Mouse (Mus musculus) natural killer cell, adult 2 months (primary cell): ENCODE results near the gene Trim44.

Experiments used
- DNase-seq, 2 experiments: peaks; one replicate each; pipeline ENCODE4 v3.0.0; 2022; ENCODE audit warnings: low spot score in 2 of 2

Gene Trim44

DNA sequence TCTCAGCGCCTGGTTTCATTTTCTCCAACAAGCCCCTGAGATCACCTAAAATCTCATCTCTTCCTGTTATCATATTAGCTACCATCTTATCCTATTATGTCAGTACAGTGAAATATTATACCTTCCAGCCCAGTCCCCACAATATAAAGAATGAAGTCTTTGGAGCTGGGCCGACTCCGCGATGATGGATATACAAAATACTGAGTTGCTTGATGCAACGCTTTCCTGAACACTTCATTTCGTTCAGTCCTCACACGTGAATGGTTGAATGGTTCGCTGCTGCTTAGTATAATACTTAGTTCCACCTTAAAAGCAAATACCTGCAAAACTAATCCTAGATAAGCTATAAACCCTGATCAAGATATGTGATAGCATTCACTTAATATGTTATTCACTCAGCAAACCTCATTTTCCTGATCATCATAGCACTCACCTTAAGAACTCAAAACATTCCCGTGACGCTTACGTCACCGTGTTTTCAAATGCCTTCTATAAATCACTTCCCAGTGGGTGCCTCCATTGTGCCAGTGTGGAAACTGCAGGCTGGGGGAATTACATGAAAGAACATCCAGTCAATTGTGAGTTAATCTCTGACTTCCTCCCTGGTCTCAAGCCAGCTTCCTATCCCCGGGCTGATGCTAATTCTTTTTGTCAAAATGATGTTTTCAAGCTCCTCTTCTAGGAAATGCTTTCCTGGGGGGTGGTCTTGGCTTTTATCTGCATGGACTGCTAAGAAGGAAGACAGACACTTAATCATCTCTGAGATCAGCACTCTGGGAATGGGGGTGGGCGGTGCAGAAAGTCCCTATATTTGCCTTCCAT, at the start of gene Trim44:
Gene Trim44, minus strand, starts transcription at position 466 of the 822 bp plus-strand sequence.
- no peak for DNase-seq

DNA sequence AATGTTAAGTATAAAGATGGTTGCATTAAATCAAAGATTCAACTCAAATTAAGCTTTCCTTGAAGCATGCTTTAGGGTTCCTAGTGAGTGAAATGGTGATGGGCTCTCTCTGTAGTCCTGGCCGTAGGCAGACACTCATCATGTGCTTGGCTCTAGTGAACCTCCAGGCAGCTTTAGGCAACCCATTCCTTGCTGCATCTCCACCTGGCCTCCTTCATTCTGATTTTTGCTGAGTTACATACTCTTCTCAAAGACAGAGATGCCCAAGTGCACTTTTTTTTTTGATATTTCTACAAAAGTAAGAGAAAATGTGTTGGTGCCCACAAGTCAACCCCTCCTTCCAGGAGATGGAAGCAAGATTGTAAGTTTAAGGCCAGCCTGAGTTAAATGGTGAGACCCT, 47.5 kb upstream of the Trim44 start:
- no peak for DNase-seq

DNA sequence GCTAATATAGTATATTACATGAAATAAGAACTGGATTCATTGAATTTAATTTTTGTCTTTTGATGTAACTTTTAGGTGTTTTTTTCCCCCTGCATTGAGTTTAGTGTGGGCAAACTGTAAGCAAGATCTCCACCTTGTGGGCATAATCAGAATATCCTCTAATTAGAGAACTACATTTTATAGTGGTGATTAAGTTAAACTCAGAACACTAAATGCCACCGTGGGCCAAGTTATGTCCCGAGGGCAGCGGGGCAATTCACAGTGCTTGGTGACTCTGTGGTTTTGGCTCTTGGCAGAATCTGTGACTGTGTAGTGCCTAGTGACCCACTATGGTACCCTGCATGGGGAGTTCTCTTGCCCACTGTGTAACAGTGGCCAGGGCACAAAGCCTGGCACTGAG, 45.8 kb upstream of the Trim44 start:
- DNase-seq: no peak

DNA sequence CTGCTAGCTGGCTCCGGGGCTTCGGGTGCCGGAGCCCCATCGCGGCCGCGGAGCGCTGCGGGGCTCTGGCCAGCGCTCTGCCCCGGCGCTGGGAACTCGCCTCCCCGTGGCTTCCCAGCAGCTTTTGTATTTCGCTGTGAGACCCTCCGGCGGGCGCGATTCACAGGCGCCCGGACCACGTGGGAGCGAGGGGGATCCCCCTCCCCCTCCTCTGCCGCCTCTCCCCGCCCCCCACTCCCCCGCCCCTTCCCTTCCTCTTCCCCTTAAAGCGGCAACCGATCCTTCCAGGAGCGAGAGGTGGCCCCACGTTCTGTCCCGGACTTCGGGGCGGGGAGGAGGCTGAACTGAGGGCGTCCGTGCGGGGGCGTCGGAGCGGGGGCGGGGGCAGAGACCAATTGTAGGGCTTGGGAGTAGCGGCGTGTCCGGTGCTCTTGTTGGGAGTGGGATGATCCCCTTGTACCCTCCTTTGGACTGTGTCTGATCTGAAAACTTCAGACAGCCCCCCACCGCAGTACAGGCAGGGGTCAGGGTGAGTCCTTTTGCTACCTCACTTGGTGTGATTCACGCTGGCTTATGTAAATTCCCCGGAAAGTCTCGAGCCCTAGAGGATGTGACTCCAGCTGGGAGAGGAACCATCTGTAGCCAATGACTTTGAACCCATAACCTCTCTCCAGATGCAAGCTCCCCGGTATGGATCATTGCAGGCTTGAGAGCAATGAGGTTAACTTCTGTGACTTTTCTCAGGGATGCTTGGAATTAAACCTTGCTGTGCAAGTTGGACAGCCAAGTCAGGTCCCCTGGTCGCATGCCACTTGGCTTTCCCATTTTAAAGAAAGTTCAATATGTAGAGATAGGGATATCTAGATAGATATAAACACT, 44.3 kb upstream of the Trim44 start, which contains the start of gene Fjx1:
Gene Fjx1, minus strand, starts transcription at position 829 of the 879 bp plus-strand sequence.
- DNase-seq: no peak

GRCm38 (mm10) chr2:102450761-102451670, 43.4 kb upstream of the Trim44 start:
- peak in 1 of 2 experiments; percentile 9 for DNase-seq

- DNase-seq: no peak
These were observed 42.7 kb upstream of the Trim44 start for GRCm38 (mm10) chr2:102450248-102450760.

GRCm38 (mm10) chr2:102449630-102450247, 42.1 kb upstream of the Trim44 start:
- DNase-seq: no peak

DNA sequence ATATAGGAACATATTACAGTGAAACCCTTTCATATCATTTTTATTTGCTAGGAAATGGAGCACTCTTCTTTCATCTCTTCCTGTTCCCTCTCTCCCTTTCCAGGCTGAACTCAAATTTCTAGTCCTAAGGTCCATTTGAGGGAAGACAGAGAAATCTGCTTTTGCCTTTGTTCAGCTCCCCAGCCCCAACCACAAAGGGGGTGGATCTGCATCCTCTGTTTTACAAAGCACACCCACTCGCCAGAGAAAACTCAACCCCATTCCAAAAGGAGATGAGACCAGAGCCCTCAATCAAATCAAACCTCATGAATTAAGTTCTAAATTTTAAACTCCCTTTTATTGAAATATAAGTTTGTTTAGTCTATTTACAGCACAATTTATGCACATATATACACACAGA, 41.4 kb upstream of the Trim44 start:
- no peak for DNase-seq

- DNase-seq: no peak
These were observed 40.2 kb upstream of the Trim44 start for GRCm38 (mm10) chr2:102447831-102448230.

DNA sequence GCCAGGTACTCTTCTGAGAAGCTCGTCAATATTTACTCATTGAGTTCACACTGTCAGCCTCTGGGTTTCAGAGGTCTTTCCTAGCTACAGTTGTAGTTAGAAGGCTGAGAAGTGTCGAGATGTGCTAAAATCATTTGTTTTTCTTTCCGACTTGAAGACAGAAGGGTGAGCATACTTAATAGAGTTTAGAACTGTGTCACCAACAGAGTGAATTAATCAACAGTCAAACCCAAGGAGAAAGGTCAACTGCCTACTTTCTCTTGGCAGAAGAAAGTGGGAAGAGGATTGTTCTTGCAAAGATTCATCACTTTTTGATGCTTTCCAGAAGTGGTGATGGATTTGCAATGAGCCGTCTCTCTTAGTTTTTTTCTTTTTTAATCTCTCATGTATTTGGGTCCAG, 39.2 kb upstream of the Trim44 start:
- no peak for DNase-seq

DNA sequence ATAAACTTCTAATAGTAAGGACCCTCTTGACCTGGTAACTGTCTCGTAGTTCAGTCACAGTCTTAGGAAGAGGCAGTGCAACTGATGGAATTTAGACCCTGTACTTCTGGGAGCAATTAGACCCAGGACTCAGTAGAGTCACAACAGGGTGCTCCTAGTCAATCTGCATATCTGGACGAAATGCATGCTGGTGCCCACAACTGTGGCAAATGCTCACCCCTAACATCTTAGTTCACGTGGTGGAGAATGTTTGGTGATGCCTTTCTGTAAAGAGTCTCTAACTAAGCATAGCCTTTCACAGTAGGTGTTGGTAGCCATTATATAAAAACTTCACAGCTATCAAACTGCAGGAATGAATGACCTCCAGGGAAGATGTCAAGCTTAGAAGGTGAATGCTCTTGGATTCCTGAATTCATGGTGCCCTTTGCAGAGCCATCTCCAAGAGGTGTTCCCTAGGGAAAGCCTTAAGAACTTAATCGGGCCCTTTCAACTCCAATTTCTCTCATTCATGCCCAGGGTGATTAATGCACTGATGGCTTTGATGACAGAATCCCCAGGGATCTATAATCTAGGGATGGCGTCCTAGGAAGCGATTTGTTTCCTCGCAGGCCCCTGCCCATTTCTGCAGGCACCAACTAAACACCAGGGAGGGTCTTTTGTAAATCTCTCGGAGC, 29.9 kb upstream of the Trim44 start:
- no peak for DNase-seq

DNA sequence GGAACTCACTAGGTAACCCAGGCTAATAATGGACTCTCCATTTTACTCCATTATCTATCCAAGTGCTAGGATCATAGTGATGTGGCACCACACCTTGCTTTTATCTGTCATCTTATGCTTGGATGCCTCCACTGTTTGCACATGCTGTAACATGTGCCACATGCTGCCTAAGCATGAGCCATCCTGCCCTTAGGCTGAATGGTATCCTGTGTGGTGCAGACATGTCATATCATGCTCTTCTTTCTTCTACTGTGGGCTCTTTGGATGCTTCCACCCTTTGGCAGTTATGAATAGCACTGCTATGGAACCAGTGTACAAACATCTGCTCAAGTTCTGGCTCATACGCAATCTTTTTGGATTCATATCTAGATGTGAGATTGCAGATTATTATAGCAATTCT, 26.3 kb upstream of the Trim44 start:
- no peak for DNase-seq

DNA sequence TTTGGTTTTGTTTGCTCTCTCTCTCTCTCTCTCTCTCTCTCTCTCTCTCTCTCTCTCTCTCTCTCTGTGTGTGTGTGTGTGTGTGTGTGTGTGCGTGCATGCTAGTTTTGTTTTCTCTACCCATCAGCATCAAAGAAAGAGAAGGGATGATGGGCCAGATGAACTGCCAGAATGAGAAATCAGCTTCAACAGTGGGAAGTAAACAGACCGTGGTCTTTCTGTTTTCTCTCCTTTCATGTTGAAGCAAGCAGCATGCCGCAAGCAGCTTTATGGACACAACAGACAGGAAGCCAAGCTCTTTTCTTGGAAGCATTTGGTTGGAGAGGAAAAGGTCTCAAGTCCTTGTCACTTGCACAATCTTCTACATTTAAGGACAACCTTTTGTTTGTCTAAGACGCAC, 23.5 kb upstream of the Trim44 start:
- no peak for DNase-seq

GRCm38 (mm10) chr2:102427974-102428373, 20.3 kb upstream of the Trim44 start:
- DNase-seq: no peak

GRCm38 (mm10) chr2:102426434-102426833, 18.8 kb upstream of the Trim44 start:
- DNase-seq: no peak

GRCm38 (mm10) chr2:102416149-102416743, 8.6 kb upstream of the Trim44 start:
- DNase-seq: no peak

GRCm38 (mm10) chr2:102412738-102413137, 5.1 kb upstream of the Trim44 start:
- DNase-seq: no peak

DNA sequence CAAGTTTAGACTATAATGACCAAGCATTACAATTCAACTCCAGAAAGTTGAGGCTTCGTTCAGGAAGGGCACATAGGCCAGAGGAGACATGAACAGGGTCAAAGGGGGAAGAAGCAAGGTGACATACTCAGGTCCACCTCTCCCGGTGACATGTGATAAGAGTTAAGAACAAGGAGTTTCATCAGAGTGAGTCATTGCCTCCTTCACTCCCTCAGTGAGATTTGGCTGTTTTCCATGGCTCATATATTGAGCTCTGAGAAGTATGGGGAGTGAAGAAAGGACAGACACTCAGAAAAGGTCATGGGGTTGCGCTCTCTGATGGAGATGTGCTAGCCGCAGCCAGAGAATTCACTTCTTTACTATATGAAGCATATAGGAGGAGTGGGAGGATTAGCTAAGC, 3.0 kb upstream of the Trim44 start:
- no peak for DNase-seq

- DNase-seq: no peak
These were observed 2.1 kb upstream of the Trim44 start for GRCm38 (mm10) chr2:102409741-102410140.
